Mouse (Mus musculus) frontal cortex, postnatal 25 days (tissue): ENCODE data around the gene Cyp8b1.
A peak's percentile ranks its signal among the peaks of the same experiment; 100 is the strongest.

ENCODE experiments used
- DNase-seq, 2 experiments: peaks; one replicate each; pipeline ENCODE4 v3.0.0; 2022; ENCODE audit warnings: low spot score in 2 of 2

The Cyp8b1 gene

DNA sequence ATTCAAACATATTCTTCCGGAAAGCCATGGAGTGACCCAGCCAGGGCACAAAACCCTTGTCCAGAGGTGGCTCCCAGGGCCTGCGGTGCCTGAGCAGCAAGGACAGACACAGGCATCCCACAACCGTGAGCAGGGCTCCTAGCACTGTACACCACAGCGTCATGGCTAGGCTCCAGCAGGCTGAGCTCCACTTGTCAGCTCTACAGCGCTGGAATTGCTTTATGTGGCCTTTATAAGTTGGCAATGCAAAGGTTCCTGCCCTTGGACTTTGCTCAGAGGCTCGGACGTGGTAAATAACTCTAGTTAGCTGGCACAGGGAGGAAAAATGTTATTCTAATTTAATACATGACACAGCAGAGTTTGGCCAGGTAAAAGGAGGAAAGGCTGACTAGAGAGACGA lies at the start of gene Cyp8b1:
Cyp8b1 (minus strand) TSS at position 204 of the 400 bp plus-strand sequence.
- no peak for DNase-seq

DNA sequence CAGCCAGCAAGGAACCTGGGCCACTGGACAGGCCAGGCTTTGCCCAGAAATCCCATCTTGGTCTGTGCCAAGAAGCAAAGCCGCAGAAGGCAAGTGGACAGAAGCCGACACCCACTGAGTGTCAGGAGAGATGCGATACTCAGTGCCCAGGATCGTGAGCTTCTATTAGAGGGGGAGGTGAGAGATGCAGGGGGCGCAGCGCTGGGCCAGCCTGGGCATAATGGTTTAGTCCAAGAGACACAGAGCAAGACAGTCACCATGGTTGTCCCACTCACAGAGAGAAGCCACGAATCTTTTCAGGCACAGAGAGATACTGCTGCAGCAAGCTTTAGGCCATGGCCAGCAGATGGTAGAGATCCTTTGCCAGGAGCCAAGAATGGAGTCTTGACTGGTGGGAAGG lies 48.8 kb upstream of the Cyp8b1 start:
- DNase-seq, result no peak

DNA sequence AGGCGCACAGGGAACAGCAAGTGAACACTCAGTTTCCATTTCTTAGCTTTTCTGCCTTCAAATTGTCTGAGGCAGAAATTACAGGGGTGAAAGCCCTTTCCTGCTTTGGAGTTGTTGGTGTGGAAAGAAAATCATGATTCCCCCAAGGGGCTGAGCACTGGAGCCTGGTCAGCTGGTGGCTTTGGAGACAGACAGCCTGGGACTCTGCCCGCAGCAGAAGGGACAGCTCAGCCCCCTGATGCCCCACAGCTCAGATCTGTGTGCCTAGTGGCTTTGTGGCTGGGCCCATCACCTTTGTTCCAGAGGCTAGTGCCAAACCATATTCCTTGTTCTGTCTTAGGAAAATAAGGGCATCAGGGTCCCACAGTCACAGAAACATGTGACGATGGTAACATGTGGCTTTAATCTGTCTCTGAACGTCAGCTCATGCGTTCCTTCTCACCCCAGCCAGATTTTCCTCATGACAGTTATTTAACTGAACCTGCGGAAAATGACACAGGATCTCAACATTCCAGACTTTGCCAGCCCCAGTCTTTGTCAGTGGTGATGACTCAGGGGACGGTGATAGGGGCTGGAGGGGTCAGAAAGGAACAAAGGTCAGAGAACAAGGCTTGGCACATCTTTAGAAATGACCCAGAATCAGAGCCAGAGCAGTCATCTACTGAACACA lies 44.0 kb upstream of the Cyp8b1 start:
- no peak for DNase-seq

DNA sequence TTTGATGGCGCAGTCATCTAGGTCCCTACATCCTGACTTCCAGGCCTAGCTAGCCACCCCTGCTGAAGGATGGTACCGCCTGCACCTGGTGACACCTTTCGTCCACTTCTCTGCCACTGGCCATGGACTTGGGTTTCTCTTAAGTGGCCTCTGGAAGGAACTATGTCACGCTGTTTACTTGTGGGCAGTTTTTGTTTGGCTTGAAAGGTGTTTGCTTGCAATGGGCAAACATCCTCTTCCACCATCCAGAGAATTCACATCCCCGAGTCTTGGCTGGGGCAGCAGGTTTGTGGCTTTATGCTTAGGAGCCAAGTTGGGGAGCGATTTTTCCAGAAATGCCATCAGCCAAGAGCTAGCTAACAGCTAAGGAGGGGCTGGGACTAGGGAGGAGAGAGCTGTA lies 36.5 kb upstream of the Cyp8b1 start:
- DNase-seq, result no peak

- DNase-seq, result no peak
Observed at GRCm38 (mm10) chr9:121951114-121951423, 35.0 kb upstream of the Cyp8b1 start.

DNA sequence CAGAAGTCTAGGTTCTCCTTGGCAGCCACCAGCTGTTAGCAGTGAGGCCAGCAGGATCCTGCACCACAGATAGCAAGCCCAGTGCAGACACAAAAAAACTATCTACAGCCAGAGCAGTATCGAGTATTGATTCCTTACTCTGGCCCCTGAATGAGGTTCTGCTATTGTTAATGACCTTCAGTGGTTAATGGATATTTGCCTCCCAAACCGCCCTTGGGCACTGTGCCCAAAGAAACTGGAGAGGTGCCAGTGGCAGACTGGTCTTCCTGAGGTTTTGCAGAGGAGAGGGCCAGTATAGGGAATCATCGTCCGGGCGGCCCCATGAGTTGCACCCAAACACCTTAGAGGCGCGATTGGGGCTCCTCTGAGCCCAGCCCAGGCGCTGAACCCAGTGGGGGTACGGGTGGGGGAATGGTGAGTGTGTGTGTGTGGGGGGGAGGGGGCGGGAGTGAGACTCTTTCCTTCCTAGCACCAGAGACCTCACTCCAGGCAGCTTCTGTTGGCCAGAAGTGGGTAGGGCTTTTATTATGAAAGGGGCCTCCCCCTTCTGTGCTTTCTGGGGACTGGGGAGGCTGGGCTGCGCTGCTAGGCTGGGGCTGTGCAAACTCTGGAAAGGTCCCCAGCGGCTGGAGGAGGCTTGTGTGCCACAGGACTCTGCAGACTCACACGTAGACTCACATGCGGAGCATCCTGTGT lies 34.5 kb upstream of the Cyp8b1 start, which contains the start of gene Fam198a:
Fam198a (plus strand) TSS at position 571 of the 696 bp plus-strand sequence.
- no peak for DNase-seq

DNA sequence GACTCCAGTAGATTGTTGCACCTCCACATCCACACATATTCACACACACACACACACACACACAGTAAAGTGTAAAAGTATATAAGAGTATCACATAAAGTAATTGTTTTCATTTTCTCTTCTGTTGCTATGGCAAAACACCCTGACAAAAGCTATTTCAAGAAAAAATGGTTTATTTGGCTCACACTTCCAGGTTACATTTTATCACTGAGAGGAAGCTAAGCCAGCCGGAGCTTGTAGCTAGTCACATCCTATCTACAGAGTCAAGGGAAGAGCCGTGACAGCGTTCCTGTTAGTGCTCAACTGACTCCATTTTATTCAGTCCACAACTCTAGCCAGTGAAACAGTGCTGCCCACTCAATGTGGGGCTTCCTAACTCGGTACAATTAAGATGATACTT lies 32.3 kb upstream of the Cyp8b1 start:
- DNase-seq, result no peak

GRCm38 (mm10) chr9:121947784-121948183 lies 31.7 kb upstream of the Cyp8b1 start:
- peak; percentile 62 to 63 for DNase-seq

- no peak for DNase-seq
Observed at GRCm38 (mm10) chr9:121943628-121944027, 27.5 kb upstream of the Cyp8b1 start.

- no peak for DNase-seq
Observed at GRCm38 (mm10) chr9:121943005-121943404, 26.9 kb upstream of the Cyp8b1 start.

DNA sequence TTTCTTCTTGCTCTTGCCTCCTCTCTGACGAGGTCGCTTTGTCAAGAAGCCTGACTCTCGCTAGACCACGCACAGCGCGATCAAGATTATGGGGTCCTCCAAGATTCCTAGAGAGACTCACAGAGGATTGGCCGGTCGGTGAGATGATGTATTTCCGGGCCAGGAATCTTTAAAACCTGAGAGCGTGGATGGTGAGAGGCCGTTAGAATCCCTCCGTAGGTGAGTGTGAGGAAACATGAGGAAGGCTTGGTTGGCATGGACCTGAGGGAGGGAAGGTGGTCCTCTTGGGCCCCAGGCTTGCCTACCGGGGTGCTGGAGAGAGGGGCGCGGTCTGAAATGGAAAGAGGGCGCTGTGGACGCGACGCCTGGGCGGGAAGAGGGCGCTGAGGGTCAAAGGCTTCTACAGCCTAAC lies 21.8 kb upstream of the Cyp8b1 start:
- no peak for DNase-seq

DNA sequence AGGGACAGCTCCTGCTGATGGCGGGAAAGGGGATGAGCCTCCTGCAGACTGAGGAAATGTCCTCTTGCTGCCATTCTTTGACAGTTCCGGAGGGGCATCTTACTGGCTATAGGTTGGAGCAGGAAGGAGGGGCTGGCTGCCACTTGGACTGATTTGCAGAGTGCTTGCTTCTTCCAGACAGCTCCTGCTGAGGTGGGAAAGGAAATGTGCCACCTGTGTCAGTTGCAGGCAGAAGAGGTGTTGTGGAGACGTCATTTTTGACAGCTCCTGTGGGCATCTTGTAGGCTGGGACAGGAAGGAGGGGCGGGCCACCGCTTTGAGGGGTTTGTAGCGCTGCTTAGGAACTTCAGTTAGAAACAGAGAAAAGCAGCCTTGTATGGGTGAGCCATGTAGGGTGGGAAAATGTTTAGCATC lies 21.4 kb upstream of the Cyp8b1 start:
- DNase-seq, result no peak

- DNase-seq, result no peak
Observed at GRCm38 (mm10) chr9:121936952-121937351, 20.8 kb upstream of the Cyp8b1 start.

DNA sequence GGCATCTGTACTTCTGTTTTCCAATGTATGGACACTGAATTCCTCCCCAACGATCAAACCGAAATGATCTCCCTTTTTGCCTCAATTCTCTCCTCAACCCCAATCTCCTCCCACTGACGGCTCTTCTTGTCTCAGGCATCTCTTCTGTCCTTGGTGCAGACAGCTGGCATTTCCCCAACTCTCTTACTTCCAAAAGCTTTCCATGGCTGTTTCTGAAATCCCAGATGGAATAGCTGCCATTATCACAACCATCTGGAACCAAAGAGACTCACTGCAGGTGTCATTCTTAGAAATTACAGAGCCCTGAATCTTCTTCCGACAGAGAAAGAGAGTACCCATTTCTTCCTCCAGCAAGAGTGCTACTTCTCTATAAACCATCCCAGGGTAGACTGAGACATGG lies 18.8 kb upstream of the Cyp8b1 start:
- no peak for DNase-seq

- DNase-seq, result peak; percentile 50 to 52
Observed at GRCm38 (mm10) chr9:121928498-121928897, 12.4 kb upstream of the Cyp8b1 start.

DNA sequence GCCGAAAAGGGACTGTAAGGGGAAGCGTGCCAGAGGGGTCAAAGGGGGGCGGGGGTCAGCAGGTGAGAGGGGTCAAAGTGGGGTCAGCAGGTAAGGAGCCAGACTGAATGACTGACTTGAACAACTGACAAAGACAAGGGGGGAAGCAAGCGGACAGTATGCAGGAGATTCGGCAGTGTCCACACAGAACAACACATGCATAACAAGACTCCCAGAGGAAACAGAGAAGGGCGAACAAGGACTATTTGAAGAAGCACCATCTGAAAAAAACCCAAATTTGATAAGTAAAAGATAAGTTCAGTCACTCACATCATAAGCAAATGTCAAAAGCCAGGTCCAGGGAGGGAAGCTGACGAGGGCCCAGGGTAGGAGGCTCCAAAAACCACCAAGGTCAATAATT lies 11.6 kb upstream of the Cyp8b1 start:
- DNase-seq, result no peak

GRCm38 (mm10) chr9:121926634-121927405 lies 10.7 kb upstream of the Cyp8b1 start:
- no peak for DNase-seq

- DNase-seq, result no peak
Observed at GRCm38 (mm10) chr9:121925959-121926358, 9.9 kb upstream of the Cyp8b1 start.

DNA sequence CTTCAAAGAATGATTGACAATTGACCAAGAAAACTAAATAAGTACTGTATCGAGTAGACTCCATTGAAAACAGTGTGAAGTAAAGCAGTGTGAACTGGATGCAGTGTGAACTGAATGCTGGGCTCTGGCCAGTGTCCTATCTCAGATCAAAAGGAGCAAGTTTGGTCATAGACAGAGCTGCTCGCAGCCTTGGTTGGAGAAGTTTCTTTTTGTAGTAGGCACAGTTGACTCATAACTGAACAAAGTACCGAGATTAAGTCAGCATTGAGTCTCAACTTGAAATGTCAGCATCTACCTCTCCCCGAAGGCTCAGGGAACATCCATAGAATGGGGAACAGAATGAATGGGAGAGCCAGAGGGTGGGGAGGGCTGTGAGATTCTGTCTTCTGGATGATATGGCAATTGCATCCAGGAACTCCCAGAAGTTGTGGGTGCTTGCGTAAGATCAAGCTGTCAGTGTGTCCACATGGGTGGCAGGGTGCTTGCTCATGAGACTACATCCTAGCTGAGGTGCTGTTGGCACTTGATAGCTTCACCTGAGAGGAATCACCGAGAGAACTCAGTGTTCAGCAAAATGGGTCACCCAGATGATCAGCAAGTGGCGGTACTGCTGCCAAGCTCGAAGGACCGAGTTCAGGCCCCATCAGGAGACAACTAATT lies 8.9 kb upstream of the Cyp8b1 start:
- DNase-seq, result no peak

DNA sequence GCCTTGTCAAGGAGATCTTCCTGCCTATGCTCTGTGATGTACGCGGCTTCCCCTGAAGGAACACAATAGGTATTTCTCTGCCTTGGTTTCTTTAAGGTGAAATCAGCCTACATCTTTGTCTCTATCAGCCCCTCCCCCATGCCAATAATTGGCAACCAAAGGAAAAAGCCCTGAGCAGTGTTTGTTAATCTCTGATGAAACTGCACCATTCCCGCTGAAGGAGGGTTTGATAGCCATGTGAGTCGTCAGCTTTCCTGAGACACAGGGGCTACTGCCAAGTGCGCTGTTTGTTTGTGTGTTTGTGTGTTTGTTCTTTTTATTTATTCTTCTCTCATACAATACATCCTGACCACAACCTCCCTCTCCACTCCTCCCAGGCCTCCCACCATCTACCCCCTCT lies 7.8 kb upstream of the Cyp8b1 start:
- DNase-seq, result no peak

GRCm38 (mm10) chr9:121923443-121923842 lies 7.3 kb upstream of the Cyp8b1 start:
- DNase-seq, result no peak

DNA sequence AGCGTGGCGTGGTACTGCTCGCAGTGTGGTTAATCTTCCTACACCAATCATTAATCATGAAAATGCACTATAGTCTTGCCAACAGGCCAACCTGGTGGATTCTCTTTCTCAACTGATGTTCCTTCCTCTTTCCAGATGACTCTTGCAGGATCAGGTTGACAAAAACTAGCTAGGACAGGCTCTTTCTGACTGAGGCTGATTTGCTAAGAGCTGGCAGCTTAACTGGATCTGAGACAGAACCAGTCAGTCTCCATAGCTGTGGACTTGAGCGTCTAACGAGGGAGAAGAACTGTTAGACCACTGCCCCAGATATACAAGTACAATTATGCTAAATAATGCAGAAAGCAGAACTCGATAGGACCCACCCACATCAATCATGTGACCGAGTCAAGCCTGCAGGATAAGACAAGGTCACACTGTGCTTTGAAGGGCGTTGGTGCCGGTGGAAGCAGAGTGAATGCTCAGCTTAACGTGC lies 3.0 kb upstream of the Cyp8b1 start:
- DNase-seq, result no peak
